Mouse (Mus musculus) kidney, adult 11 months (tissue): ENCODE measurements around the gene Ankrd13d.

Source experiments
- DNase-seq: peaks from one replicate; pipeline ENCODE4 v3.0.0; 2022

The Ankrd13d gene

GRCm38 (mm10) chr19:4220957-4221743 is 61.8 kb downstream of the Ankrd13d start:
- DNase-seq = no peak

DNA sequence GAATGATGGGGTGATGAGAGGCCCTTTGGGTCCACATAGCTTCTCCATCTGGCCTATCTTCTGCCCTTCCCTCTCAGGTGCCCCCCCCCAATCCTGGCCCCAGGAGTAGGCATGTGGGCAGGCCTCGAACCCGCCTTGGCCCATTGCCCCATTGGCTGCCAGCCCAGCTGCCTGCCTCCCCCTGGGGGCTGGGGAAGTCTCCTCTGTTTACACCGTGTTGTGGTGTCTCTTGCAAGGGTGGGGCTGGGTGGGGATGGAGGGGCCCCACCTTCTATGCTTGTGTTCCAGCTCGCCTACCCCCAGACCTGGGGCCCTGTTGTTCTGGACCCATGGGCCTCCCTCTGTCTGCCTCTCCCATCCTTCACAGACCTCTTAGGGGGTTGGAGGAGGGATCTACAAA is 62.5 kb downstream of the Ankrd13d start:
- DNase-seq = no peak
